Mouse (Mus musculus) ovary, adult 2 months (tissue): Measurements from ENCODE around the gene Oxld1. TPM values are rescaled to one million over a fixed set of nuclear protein-coding genes. Genes with fewer than 3 reads are reported as not detected.

Experiments used
- polyA plus RNA-seq: library from polyadenylated mRNA; depleted of rRNA; stranded (reverse); fragments of >200 nt; gene quantifications from 2 replicates; pipeline ENCODE4 v1.2.3, GENCODE M21; 2012; rRNA removed

Gene Oxld1
- 30.5 and 34.8 TPM in 2 replicates for polyA plus RNA-seq

GRCm38 (mm10) chr11:120457772-120458751 is at the start of gene Oxld1, which contains the start of gene Ccdc137:
Gene Oxld1, minus strand, starts transcription at chr11:120458068.
Gene Ccdc137, plus strand, starts transcription at chr11:120458115.

GRCm38 (mm10) chr11:120491317-120492023 is 33.6 kb upstream of the Oxld1 start, which contains the start of gene Slc25a10:
Gene Slc25a10, plus strand, starts transcription at chr11:120491840.

GRCm38 (mm10) chr11:120484265-120484981 is 26.6 kb upstream of the Oxld1 start, which contains the start of gene Mrpl12:
Gene Mrpl12, plus strand, starts transcription at chr11:120484613.

GRCm38 (mm10) chr11:120467051-120467735 is 9.3 kb upstream of the Oxld1 start, which contains the start of gene Arl16:
Gene Arl16, minus strand, starts transcription at chr11:120467607.

GRCm38 (mm10) chr11:120453306-120453705 is 4.6 kb downstream of the Oxld1 start, which contains the start of gene Pde6g:
Gene Pde6g, minus strand, starts transcription at chr11:120453500.

GRCm38 (mm10) chr11:120442344-120442743 is 15.5 kb downstream of the Oxld1 start, which contains the start of gene Tspan10:
Gene Tspan10, plus strand, starts transcription at chr11:120442644.

GRCm38 (mm10) chr11:120437152-120437856 is 20.6 kb downstream of the Oxld1 start, which contains the start of gene Nploc4:
Gene Nploc4, minus strand, starts transcription at chr11:120437708.

Other genes with a start within 250 kb of the Oxld1 start
- gene Bahcc1, start 225.1 kb downstream of the Oxld1 start, polyA plus RNA-seq, result 14.1 and 16.5 TPM in 2 replicates
- gene Actg1, start 109.5 kb downstream of the Oxld1 start, polyA plus RNA-seq, result 1,216 and 1,304 TPM in 2 replicates
- gene Fscn2, start 96.5 kb downstream of the Oxld1 start, polyA plus RNA-seq, result 0.22 and 0.51 TPM in 2 replicates
- 110 and 134 TPM in 2 replicates for gene Faap100, start 79.3 kb downstream of the Oxld1 start, polyA plus RNA-seq
- 106 and 121 TPM in 2 replicates for gene Nploc4, start 20.4 kb downstream of the Oxld1 start, polyA plus RNA-seq
- 0.13 TPM in 1 of 2 replicates, not detected in the other for gene Tspan10, start 15.4 kb downstream of the Oxld1 start, polyA plus RNA-seq
- gene Pde6g, start 4.6 kb downstream of the Oxld1 start, polyA plus RNA-seq, result 1.1 and 1.2 TPM in 2 replicates
- 13.1 and 17.5 TPM in 2 replicates for gene Ccdc137, start within 50 bp of the Oxld1 start, polyA plus RNA-seq
- gene Arl16, start 9.5 kb upstream of the Oxld1 start, polyA plus RNA-seq, result 31.1 and 35.0 TPM in 2 replicates
- 115 and 155 TPM in 2 replicates for gene Mrpl12, start 26.5 kb upstream of the Oxld1 start, polyA plus RNA-seq
- 226 and 229 TPM in 2 replicates for gene Slc25a10, start 33.8 kb upstream of the Oxld1 start, polyA plus RNA-seq
- gene Gcgr, start 72.6 kb upstream of the Oxld1 start, polyA plus RNA-seq, result 2.3 and 3.3 TPM in 2 replicates
- 185 and 195 TPM in 2 replicates for gene Mcrip1, start 91.7 kb upstream of the Oxld1 start, polyA plus RNA-seq
- gene Ppp1r27, start 93.1 kb upstream of the Oxld1 start, polyA plus RNA-seq, result not detected in 2 replicates
- 355 TPM in 2 replicates for gene P4hb, start 115.2 kb upstream of the Oxld1 start, polyA plus RNA-seq
- gene Arhgdia, start 123.6 kb upstream of the Oxld1 start, polyA plus RNA-seq, result 779 and 887 TPM in 2 replicates
- 30.8 and 42.7 TPM in 2 replicates for gene Alyref, start 140.3 kb upstream of the Oxld1 start, polyA plus RNA-seq
- gene Anapc11, start 140.4 kb upstream of the Oxld1 start, polyA plus RNA-seq, result 189 and 219 TPM in 2 replicates
- gene Npb, start 150.4 kb upstream of the Oxld1 start, polyA plus RNA-seq, result 2.6 and 4.4 TPM in 2 replicates
- gene Pcyt2, start 159.9 kb upstream of the Oxld1 start, polyA plus RNA-seq, result 279 and 305 TPM in 2 replicates
- gene Sirt7, start 167.2 kb upstream of the Oxld1 start, polyA plus RNA-seq, result 77.5 and 98.2 TPM in 2 replicates
- gene Mafg, start 175.5 kb upstream of the Oxld1 start, polyA plus RNA-seq, result 75.0 and 78.0 TPM in 2 replicates
- gene Pycr1, start 185.7 kb upstream of the Oxld1 start, polyA plus RNA-seq, result 10.8 and 14.3 TPM in 2 replicates
- 0.18 TPM in 1 of 2 replicates, not detected in the other for gene Myadml2, start 190.1 kb upstream of the Oxld1 start, polyA plus RNA-seq
- 12.7 and 13.6 TPM in 2 replicates for gene Notum, start 203.1 kb upstream of the Oxld1 start, polyA plus RNA-seq
- 130 and 142 TPM in 2 replicates for gene Aspscr1, start 214.9 kb upstream of the Oxld1 start, polyA plus RNA-seq